Mouse (Mus musculus): ENCODE data around the gene Prkcz.
A peak's percentile ranks its signal among the peaks of the same experiment; 100 is the strongest.
"Not testable (repeated sequence)": the region's sequence is repeated elsewhere in the genome, so short reads cannot be mapped to it uniquely, and the experiment has no call there.

Gene Prkcz

DNA sequence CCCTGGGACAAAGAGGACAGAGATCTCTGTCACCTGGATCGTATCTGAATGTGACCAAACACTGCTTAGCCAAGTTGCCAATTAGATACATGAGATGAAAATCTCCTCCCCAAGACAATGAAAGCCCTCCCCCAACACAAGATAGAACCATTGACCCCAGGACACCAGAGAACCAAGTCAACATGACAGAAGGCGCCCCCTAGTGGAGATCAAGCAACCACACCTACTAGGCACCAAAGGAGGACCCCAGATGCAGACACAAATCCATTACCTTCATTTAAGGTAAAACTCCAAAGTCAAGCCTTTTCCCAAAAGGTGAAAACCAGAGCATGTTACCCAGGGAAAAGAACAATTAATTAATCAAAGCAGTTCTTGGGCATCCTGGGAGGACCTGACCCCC lies 3.6 kb downstream of the Prkcz start:
- no peak for DNase-seq

DNA sequence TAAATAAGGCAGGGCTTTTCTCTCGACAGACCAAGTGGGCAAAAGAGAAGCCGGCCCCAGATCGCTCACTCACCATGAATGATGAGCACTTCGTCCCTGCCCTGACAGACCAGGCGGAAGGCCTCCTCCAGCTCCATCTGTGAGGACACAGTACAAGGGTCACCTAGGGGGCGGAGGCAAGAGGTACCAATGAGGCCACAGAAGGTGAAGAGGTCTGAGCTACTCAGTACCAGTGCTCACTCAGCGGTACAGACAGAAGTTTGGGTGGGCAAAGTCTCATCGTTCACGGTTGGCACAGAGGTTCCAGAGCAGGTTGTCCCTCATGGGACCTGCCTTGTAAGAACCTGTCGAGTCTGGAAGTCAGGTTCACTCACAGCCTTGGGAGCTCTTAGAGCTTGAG lies 4.8 kb downstream of the Prkcz start:
- peak; percentile 73 for DNase-seq

DNA sequence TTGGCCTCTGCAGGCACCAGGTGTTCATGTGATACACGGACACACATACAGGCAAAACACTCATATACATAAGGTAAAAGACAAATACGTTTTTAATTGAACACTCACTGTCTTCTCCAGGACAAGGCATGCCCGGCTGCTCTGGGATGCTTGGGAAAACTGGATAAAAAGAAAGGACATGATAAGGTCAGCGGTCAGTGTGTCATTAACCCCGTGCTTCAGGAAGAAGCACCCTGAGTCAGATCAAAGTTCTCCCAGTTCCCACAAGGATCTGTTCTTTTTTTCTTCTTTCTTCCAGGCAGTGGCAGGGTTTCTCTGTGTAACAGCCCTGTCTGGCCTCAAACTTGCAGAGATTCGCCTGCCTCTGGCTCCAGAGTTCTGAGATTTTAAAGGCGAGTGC lies 6.6 kb downstream of the Prkcz start:
- no peak for DNase-seq

DNA sequence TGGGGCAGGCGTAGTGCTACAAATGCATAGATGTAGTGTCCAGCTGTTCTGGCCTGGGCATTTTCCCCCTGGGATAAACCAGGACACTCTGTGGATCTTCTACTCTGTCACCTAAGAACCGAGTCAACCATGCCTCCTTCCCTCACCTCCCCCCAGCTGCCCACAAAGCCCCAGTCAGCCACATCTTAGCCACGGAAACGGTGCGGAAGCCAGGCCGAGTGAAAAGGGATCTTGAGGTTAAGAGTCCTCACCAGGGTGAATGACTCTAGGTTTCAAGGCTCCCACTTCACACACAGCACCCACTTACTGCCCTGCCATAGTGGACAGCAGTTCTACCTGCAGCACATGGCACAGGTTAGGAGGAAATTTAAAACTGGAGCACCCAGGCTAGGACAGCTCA lies 7.1 kb downstream of the Prkcz start:
- DNase-seq: no peak

DNA sequence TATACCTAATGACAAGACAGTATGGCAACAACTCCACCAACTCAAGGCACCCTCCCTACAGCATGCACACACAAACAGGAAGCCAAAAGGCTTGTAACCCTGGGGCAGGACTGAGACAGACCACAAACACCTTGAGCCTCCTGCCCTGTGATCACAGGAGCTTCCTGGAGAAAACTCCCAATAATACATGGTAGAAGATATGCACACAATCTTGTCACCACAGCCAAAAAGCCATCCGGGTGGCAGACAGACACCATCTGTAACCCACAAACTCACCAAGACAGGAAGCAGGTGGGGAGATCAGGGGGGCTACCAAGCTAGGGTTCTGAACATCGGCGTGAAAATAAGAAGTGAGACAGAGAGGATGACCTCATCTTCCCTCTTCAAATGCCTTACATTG lies 8.6 kb downstream of the Prkcz start:
- no peak for DNase-seq

DNA sequence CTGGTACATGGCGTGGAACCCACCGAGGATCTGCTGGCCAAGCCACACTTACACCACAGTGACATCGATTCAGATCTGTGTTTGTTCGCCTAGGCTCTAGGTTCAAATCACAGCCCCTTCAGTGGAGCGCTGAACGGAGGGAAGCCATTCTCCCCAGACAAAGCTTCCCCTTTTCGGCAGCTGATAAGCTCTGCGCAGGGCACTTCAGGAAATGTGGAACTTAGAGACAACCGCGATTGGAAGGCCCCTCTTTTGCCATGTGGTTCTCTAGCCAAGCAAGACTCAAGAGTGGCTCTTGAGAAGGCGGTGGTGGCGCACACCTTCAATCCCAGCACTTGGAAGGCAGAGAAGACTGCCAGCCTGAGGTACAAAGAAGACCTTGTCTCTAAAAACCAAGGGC lies 14.8 kb downstream of the Prkcz start:
- no peak for DNase-seq

DNA sequence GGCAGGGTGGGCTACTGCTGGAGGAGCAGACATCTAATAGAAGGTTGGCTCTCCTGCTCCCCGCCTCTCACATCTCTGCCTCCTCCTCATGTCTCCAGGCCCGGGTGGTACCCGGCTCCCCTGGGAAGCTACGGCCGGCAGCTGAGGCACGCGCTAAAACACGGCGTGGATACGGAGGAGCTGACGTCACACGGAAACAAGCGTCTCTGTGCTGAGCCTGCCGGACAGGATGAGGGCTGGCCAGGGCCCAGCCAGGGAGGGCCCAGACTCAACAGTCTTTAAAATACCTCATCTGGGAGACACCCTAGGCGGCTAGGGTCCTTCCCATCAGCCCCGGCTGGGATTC lies 15.6 kb downstream of the Prkcz start:
- DNase-seq: peak; percentile 28

DNA sequence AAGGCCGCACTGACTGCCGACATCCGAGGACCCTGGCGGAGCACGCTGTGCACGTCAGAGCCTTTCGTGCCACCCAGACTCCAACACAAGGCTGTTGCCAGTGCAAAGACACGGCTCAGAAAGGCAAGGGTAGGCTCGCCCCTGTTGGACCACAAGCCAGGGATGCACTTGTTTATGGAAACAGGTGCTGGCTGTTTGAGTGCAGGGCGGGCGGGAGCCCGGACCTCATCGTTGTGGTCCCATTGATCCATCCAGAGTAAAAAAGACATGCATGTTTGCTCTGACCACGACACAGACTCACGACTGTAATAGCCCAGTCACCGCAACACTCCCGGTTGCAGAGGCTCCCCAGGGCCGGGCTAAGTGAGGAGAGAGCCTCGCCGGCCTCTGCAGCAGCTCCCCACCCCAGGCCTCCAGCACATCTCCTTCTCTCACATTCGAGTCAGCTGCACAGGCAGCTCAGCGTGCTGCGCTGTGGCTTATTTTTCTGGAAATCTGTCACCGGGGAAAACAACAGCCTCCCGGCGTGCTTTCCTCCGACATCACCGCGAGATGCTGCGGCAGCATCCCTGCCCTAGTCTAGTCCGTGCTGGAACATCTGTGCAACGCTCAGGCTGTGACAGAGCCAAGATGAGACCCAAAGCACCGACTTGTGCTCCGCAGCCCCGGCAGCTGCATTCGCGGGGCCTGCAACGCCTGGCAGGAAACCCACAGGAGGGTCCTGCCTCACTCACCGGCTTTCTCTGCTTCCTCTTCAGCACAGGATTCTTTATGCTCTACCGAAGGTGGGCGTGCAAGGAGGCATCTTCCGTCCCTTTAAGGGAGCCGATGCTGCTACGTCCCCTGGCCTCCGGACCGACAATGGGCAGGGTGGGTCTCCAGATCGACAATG lies 16.2 kb downstream of the Prkcz start:
- no peak for DNase-seq

DNA sequence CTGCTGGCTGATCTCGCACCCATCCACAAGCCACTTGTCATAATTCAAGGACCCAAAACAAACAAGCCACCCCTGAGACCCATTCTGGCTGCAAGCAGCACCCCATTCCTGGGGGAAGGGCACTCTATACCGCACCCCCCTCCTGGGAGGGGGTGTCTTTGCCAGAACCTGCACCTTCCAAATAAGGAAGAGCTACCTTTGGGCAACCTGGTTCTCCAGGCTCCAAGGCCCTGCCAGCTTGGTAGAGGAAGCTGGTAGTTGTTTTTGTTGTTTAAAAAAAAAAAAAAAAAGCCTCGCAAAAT lies 16.9 kb downstream of the Prkcz start:
- DNase-seq: no peak

DNA sequence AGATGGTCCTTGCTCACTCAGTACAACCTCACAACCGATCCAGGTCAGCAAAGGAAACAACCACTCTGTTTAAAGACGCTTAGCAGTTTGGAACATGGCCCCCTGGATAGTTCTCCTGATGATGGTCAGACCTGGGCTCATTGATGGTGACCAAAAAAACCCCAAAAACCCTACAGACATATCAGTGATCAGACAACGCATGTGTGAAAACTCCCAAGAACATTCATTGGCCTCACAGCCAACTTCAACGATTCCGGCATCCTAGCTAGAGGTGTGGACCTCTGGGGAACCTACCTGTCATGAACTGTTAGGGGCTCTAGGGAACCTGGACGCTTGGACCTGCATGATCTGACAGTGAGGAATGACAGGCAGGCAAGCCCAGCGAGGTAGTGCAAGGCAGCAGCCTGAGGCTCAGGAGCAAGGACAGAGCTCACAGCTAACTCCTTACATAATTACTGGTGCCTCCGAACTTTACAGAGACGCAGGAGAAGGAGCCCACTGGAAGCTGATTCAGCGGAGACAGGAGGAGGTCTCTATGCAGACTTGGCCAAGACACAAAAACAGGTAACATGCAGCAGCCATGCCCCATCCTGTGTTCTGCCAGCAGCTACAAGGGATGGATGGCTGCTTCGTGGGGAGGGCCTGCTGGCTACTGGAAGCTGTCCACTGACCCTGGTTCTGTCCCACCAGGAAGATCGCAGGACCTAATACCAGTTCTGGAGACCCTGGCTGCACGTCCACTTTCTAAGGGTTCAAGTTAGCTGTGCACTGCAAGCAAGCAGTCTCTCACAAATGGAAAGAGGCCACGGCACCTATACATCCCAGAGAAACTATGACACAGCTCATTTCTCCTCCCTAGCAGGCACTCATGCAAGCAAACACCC lies 17.5 kb downstream of the Prkcz start:
- DNase-seq: no peak

DNA sequence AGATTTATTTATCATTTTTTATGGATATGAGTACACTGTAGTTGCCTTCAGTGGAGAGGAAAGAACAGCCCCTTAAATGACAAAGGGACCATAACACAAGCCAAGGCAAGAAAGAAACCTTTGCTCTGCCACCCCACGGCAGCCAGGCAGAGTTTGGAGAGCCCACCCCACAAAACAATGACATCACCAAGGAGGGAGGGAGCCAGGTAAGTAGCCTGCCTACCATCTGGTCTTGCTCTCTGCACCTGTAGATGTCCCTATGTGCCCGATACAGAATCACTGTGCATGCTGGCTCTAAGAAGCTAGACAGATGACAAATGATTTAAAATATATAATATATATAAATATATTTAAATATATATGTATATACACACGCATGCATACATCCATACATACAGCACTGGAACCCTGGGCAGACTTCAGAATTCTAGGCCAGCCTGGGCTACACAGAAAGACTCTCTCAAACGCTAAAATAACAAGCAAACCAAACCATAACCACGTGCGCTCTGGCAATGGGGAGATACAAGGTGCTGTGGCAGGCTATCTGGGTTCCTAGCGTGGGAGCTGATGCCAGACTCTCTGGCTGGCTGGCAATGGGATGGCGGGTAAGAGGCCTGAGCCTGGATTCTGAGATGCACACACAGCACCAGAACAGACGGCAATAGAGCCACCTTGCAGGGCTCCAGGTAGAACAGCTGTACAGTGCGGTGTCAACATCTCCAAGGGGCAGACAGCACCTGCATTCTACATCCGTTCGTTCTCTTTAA lies 24.7 kb downstream of the Prkcz start:
- DNase-seq: no peak

DNA sequence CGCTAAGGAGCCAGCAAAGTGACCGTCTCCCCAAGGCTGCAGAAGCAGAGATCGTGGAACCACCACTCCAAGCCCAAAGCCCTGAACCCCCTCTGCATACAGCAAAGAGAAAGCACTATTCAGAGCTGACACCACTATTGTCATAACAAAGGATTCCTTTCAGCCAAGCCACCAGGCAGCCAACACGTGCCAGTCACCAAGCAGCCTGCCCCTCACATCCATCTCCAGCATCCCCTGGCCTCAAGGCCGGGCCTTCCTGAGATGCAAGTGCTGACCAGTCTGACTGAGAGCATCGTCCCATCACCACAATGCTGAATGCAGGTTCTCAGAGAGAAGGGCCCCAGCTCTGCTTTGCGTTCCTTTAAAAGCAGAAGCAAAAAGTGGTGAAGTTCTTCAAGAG lies 28.9 kb downstream of the Prkcz start:
- DNase-seq: no peak

DNA sequence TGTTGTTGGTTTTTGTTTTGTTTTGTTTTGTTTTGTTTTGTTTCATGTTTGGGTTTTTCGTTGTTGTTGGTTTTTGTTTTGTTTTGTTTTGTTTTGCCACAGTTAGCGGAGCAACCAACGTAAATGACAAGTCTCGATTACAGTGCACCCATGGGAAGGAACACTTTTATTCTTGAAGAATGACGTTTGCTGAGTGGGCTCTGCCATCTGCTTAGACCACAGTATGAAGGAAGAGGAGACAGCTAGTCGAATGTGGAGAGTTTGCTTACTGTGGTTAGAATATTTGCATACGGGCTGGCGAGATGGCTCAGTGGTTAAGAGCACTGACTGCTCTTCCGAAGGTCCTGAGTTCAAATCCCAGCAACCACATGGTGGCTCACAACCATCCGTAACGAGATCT lies 32.8 kb downstream of the Prkcz start:
- DNase-seq: not testable (repeated sequence)

DNA sequence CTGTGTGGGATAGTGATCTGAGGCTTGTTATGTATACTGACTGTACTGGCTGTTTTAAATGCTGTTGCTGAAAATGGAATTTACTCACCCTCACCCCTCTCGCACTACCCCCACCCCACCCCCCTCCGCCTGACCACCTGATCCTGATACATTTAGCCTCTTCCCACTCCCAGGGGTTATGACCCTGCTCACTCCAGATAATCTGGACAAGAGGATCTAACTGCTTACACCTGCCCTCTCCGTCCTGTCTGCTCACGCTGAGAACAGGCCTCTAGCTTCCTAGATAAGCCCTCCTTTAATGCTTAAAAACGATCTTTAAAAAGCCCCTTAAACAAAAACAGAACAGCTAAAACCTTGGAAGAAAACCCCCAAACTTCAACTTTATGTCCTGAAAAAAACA lies 35.4 kb downstream of the Prkcz start:
- DNase-seq: no peak

DNA sequence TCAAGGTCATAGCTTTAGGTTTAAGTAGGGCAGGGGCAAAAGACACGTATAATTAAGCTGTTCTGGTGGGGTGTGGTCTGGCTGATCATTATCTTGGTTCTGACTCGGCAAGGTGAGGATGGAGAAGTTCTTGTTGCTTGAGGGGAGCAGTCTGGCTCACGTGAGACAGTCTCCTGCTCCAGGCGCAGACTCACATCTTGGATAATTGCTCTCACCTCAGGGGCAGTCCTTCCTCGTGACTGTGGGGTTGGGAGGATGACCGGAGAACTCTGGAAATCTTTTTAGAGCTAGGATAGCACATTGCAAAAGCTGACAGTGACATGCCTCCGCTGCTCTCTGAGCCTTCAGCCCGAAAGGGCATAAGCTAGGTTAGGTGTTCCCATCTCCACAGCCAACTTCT lies 36.6 kb downstream of the Prkcz start:
- DNase-seq: peak; percentile 51

DNA sequence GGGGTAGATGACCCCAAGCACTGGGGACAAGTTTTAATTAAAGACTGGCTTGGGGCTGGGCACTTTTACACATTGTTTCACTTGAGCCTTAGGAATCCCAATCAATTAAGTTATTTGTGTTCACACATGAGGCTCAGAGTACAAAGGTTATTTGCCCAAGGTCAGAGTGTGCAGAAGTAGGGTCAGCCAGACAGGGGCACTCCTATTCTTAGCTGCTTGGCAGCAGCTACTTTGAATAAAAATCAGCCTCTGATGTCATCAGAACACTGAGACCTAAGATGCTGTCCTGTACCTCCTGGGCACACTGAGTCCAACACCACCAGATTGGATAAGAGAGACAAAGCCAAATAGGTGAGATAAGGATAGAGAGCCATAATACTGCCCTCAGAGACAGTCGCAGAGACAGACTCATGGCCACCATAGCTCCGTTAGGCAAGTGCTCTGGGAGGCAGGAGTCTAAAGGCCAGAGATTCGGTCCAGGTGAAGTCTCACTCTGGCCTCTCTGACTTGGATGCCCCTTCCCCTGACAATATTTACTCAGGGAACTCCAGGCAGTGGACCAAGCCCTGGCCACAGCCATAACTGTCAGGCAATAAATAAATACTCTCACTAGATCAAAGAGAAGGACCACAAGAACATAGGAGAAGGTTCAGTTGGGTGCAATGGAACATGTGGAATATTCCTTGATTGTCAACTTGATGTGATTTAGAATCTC lies 37.9 kb downstream of the Prkcz start:
- DNase-seq: no peak

DNA sequence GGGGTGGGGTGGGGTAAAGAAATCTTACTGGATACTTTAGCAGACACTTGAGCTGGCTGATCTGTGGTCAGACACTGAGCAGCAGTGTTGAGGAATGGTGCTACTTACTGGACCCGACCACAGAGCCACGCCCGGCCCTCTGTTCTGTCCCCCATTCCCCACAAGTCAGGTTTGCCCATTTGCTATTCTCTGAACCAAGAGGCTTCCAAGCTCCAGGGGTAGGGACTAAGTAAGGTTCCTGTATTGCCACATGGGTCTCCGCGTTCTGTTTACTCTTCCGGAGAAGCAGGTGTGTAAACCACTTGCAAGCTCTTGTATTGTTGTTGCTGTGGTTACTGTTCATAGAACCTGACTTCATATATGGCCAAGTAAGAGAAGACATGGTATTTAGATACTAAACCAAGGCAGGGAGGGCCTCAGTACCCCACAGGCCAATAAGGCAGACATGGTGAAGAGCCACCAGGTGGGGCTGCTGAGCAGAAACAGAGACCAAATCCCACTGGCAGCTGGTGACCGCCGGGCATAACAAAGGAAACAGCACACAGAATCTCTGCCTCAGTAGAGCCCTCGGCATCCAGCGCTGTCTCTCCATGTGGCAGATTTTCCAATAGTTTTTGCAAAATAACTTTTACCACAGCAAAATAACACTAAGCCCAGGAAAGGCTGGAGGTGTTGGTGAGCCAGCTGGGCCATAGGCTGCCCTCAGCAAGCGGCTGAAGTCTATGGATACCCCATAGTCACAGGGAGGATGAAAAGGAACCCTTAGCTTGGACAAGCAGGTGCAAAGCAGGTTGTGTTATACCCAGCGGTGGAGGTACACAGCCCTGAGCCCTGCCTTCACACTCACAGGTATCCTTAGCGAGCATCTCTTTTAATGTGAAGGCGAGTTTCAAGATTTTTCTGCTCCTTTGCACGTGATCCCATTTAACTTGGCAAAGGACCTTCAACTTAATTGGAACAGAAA lies 40.6 kb downstream of the Prkcz start:
- DNase-seq: peak; percentile 47

DNA sequence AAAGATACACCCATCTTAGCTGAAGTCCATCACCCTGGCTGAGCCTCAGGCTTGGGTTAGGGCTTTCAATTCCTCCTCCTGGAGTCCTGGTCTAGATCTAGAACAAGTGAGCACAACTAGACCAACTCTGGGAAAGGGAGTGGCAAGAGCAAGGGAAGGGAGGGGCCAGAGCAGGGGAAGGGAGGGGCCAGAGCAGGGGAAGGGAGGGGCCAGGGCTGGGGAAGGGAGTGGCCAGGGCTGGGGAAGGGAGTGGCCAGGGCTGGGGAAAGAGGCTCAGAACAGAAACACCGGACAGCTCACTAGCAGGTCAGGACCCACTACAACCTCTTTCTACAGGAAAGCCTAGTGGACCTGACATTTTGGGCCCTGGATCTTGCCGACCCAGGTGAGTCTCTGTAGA lies 42.9 kb downstream of the Prkcz start:
- DNase-seq: no peak

DNA sequence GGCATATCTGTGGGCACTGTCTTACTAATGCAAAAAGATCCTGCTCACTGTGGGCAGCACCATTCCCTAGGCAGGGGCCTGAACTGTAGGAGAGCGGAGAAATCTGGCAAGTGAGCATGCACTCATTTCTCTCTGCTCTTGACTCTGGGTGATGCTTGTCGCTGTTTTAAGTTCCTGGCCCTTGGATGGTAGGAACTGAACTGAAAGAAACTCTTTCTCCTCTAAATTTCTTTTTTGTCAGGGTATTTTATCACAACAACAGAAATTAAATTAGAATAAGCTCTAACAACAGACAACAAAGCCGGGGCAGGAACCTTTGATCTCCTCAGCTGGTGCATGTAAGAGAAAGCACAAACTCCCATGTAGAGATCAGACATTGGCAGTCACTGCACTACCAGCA lies 46.1 kb downstream of the Prkcz start:
- DNase-seq: no peak

DNA sequence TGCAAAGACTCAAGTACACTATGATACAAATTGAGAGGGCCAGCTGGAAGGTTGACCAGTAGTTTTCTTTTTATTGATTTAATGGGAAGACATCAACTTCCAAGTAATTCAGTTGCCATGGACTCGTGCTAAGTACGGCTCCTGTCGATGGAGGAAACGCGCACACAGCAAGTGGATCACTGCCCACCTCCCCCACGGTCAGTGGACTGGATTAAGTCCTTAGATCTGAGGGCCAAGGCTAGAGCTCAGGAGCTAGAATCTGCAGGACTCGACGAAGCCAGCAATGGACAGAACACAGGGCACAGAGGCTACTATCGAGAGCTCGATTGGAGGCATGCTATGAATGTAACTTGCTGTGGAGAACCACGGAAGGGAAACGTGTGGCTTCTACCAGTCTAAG lies 52.5 kb downstream of the Prkcz start:
- DNase-seq: no peak

DNA sequence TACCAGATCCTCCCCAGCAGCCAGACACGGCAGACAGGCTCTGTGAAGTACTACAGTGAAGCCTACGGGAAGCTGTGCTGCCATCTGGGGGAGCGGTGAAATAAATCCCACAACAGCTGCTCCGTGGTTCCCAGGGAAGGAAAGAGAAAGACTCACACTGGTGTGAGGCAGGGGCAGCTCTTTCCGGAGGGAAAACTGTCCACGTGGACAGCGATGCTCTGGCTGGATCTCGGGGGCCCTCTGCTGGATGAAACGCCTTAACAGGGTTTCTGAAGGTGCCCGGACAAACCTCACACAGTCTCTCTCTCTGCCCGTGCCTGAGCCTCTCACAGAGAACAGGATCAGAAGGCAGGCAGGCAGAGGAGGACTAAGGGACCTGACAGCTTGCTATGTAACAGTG lies 53.1 kb downstream of the Prkcz start:
- peak; percentile 81 for DNase-seq

DNA sequence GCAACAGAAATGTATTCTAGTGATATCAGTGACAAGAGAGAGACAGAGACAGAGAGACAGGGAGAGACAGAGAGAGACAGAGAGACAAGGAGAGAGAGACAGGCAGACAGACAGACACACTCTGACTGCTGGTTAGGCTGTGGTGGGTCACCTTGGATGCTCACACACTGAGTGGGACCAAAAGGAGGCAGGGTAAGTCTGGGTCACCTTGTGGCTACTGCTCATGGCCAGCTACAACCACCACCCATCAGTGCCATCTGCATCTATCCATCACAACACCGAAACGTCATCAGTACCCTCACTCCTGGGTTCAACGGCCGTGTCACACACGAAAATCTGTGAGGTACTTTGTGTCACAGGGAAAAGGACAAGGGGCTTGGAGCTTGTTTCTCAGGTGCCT lies 53.6 kb downstream of the Prkcz start:
- no peak for DNase-seq
